Mouse (Mus musculus): Measurements from ENCODE around the gene Pmf1.

Pmf1 gene

DNA sequence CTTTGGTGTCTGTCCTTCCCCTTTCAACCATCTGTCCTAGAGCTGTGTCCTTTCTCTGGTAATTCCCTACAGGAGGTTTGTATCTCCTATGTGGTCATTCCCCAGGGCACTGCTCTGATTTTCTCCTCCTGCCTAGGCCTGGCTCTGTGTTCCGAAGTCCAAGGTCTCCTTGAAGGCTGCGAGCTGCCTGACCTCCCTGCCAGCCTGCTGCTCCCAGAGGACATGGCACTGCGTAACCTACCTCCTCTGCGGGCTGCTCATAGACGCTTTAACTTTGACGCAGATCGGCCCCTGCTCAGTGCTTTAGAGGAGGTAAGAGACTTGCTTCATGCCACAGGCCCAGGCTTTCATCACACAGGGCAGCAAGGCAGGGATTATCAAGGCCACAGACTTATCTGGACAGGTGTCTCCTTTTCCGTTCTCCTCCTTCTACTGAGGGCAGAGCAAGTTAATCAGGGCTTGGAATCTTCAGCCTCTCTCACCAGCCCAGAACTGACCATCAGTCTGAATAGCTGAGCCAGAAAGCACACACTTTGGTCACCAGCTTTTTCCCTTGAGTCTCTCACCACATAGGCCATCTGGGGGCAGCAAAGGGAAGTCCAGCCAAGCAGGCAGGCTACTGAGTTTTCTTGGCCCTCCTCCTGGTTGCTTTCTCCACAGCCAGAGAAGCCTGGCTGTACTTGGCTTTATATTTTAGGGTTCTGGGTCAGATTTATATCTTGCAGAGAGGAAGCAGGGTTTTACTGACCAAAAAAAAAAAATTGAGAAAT is 55.5 kb downstream of the Pmf1 start:
- DNase-seq (ENCODE audit: low spot score), result no peak

DNA sequence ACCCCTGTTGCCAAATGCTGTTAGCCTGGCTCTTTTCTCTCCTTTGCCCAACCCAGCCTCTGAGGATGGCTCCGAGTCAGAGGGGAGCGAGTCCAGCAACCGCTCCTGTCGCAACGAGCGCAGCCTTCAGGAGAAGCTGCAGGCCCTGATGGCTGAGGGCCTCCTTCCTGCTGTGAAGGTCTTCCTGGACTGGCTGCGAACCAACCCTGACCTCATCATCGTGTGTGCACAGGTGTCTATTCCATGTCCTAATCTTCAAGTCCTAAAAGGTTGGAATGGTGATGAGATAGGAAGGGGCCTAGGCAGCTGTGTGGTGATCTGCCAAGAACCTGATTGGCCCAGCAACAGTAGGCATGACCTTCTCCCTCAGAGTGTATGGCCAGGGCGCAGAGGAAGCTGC is 57.2 kb downstream of the Pmf1 start:
- DNase-seq (ENCODE audit: low spot score), result no peak

DNA sequence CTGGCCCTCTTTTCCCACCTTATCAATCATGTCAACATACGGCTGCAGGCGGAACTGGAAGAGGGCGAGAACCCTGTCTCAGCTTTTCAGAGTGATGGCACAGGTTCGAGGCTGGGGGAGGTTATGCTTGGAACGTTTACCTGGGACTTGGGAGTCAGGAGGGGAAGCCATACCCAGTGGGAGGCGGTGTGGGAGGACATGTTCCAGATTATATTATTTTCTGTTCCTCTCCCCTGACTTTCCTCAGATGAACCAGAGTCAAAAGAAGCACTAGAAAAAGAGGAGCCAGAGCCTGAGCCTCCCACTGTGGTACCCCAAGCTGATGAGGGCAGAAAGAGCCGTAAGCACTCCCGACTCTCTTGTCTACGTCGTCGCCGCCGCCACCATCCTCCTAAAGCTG is 59.4 kb downstream of the Pmf1 start:
- DNase-seq (ENCODE audit: low spot score), result no peak

All from layer of hippocampus, adult 11-12 months (tissue).